Mouse (Mus musculus): ENCODE results near the gene Plxna3. TPM values are rescaled to one million over a fixed set of nuclear protein-coding genes. Genes with fewer than 3 reads are reported as not detected.
"Not testable (repeated sequence)": the region's sequence is repeated elsewhere in the genome, so short reads cannot be mapped to it uniquely, and the experiment has no call there.

Gene Plxna3
- polyA plus RNA-seq, 1 experiment from 2014 or later, result 5.8 TPM

DNA sequence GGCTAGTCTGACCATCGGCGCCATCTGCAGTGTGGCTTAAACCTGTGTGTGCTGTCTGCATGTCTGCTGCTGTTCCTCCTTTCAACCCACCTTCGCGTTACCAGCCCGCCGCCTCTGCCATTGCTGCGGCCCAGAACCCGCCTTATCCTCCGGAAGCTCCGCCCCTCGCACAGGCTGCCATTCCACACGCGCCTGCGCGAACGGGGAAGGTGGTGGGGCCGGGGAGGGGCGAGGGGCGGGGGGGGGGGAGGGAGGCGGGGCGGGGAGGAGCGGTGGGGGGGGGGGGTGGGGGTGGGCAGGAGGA lies 24.6 kb downstream of the Plxna3 start, which contains the start of gene Lage3:
TSS of gene Lage3 (minus strand) at position 152 of the 304 bp plus-strand sequence.
- ATAC-seq (replicated peaks; ENCODE audit: low FRiP score) (peak; percentile 75), DNase-seq (ENCODE audit: low spot score) (peak; percentile 52)
- WGBS, result 29% methylated on average over 12 of the region's 22 CpGs
- Histone ChIP-seq H3K36me3 (ENCODE audit: control insufficient read depth, insufficient read depth, low read length) (no peaks in the 10 kb centered on the region), H3K9me3 (ENCODE audit: control insufficient read depth, low read length) (no peaks in the 10 kb centered on the region), H3K4me3 (ENCODE audit: low read depth, low read length) (peak within 1 kb of the TSS; percentile 55), H3K9ac (ENCODE audit: low read depth, low read length) (peak within 1 kb of the TSS; percentile 76), H3K27ac (ENCODE audit: low read depth, low read length) (no peak within 1 kb of the TSS; the same call in 1 of the 2 replicates), H3K27me3 (replicated peaks; ENCODE audit: control insufficient read depth, insufficient read depth, low read length) (no peaks in the 10 kb centered on the region), H3K4me2 (peak within 1 kb of the TSS; percentile 72), H3K4me1 (replicated peaks; ENCODE audit: control insufficient read depth, insufficient read depth, low read length) (no peaks in the 10 kb centered on the region)

DNA sequence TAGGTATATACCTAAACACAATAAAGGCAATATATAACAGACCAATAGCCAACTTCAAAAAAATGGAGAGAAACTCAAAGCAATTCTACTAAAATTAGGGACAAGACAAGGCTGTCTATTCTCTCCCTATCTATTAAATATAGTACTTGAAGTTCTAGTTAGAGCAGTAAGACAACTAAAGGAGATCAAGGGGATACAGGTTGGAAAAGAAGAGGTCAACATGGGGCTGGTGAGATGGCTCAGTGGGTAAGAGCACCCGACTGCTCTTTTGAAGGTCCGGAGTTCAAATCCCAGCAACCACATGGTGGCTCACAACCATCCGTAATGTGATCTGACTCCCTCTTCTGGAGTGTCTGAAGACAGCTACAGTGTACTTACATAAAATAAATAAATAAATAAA lies 28.2 kb downstream of the Plxna3 start:
- not testable (repeated sequence) for H3K9ac ChIP-seq (ENCODE audit: low read depth, low read length); H3K27ac ChIP-seq (ENCODE audit: low read depth, low read length); H3K4me3 ChIP-seq (ENCODE audit: low read depth, low read length); H3K9me3 ChIP-seq (ENCODE audit: control insufficient read depth, low read length); H3K36me3 ChIP-seq (ENCODE audit: control insufficient read depth, insufficient read depth, low read length); H3K4me1 ChIP-seq (replicated peaks; ENCODE audit: control insufficient read depth, insufficient read depth, low read length); H3K4me2 ChIP-seq; ATAC-seq (replicated peaks; ENCODE audit: low FRiP score); H3K27me3 ChIP-seq (replicated peaks; ENCODE audit: control insufficient read depth, insufficient read depth, low read length); DNase-seq (ENCODE audit: low spot score)
- WGBS, result 80% methylated on average over 3 of the region's 3 CpGs

DNA sequence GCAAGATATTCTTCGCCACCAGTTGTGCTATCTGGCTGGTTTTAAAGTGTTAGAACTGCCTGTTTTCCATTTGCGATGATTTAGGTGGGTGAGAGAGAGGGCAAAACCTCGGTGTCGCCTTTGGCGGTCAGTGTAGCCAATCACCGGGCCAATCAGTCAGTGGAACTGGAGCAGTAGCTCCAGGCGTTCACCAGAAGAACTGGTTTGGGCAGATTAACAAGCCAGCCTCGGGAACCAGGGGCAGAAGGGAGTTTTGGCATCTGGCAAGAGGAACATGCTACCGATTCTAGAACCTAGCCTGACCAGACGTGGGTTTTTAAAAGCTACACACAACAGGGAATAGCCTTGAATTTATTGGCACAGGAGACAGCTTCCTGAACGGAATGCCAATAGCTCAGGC lies 30.3 kb downstream of the Plxna3 start:
- ATAC-seq (replicated peaks; ENCODE audit: low FRiP score) (no peak), DNase-seq (ENCODE audit: low spot score) (no peak)
- no peaks in the 10 kb centered on the region for H3K36me3 ChIP-seq (ENCODE audit: control insufficient read depth, insufficient read depth, low read length)
- no peaks in the 10 kb centered on the region for H3K27me3 ChIP-seq (replicated peaks; ENCODE audit: control insufficient read depth, insufficient read depth, low read length)
- H3K9me3 ChIP-seq (ENCODE audit: control insufficient read depth, low read length), result no peaks in the 10 kb centered on the region
- no peak overlapping the region for H3K4me2 ChIP-seq
- H3K4me3 ChIP-seq (ENCODE audit: low read depth, low read length), result no peak overlapping the region
- H3K4me1 ChIP-seq (replicated peaks; ENCODE audit: control insufficient read depth, insufficient read depth, low read length), result no peaks in the 10 kb centered on the region
- H3K27ac ChIP-seq (ENCODE audit: low read depth, low read length), result no peak overlapping the region
- H3K9ac ChIP-seq (ENCODE audit: low read depth, low read length), result no peak overlapping the region
- WGBS, result 42% methylated on average over 11 of the region's 11 CpGs

DNA sequence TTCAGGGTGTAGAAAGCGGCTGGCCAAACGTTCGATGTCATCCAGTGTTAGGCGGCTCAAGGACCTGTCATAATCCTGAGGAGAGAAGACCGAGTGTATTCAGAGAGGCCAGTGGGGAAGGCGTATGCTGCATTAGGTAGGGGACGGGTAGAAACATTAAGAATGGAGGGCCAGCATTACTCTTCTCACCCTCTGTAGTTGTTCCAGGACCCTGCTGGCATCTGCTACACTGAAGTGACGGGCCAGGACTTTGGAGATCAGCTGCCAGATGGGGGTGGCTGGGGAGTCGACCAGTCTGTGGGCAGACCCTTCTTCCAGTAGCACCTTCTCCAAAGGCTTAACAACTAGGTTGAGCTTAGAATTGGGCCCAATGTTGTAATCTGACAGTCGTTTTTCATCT lies 38.6 kb downstream of the Plxna3 start:
- WGBS, result 66% methylated on average over 10 of the region's 10 CpGs
- 0 out of 2 replicates have a peak overlapping the region, but pooled peaks have one; percentile 7 for H3K27ac ChIP-seq (ENCODE audit: low read depth, low read length)
- DNase-seq (ENCODE audit: low spot score), result no peak

DNA sequence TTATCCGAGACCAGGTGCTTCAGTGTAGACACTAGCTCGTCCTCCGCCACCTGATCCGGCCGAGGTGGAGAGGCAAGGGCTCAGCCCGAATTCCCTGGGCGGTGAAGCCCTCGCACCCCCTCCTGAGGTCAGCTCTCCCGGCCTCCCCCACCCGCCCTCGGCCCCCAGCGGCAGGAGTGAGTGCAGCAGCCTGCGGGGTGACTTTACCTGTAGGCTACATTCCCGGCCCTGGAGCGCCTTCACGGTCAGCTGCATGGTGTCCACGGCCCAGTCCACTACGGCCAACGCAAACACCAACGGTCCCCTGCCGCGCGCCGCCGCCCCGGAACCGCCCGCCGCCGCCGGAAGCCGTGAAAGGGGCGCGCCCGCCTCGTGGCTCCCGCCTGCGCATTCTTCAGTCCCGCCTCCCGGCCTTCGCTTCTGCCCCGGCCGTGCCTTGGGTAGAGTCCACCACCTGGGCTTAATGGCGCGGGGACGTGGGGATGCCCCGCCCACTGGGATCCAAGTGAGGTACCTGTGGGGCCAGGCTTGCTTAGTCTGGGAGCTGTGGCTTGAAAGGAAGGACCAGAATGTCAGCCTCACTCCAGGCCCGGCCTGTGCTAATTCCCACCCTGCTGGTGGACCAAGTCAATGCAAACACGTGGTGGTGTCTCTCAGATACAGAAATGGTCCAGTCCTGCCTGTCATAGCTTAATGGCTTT lies 39.5 kb downstream of the Plxna3 start:
- H3K36me3 ChIP-seq (ENCODE audit: control insufficient read depth, insufficient read depth, low read length), result no peaks in the 10 kb centered on the region
- ATAC-seq (replicated peaks; ENCODE audit: low FRiP score), result peak; percentile 76

More for the DNA sequence above, 38.6 kb downstream of the Plxna3 start:
- no peak for ATAC-seq (replicated peaks; ENCODE audit: low FRiP score)
- no peaks in the 10 kb centered on the region for H3K36me3 ChIP-seq (ENCODE audit: control insufficient read depth, insufficient read depth, low read length)
- peaks cover 2% of the 10 kb centered on the region; the same call in 1 of the 2 replicates for H3K4me1 ChIP-seq (replicated peaks; ENCODE audit: control insufficient read depth, insufficient read depth, low read length)
- peak overlapping the region; percentile 80 for H3K9ac ChIP-seq (ENCODE audit: low read depth, low read length)
- no peaks in the 10 kb centered on the region for H3K9me3 ChIP-seq (ENCODE audit: control insufficient read depth, low read length)
- H3K4me3 ChIP-seq (ENCODE audit: low read depth, low read length), result peak overlapping the region; percentile 64
- H3K27me3 ChIP-seq (replicated peaks; ENCODE audit: control insufficient read depth, insufficient read depth, low read length), result no peaks in the 10 kb centered on the region
- H3K4me2 ChIP-seq, result peak overlapping the region; percentile 71

DNA sequence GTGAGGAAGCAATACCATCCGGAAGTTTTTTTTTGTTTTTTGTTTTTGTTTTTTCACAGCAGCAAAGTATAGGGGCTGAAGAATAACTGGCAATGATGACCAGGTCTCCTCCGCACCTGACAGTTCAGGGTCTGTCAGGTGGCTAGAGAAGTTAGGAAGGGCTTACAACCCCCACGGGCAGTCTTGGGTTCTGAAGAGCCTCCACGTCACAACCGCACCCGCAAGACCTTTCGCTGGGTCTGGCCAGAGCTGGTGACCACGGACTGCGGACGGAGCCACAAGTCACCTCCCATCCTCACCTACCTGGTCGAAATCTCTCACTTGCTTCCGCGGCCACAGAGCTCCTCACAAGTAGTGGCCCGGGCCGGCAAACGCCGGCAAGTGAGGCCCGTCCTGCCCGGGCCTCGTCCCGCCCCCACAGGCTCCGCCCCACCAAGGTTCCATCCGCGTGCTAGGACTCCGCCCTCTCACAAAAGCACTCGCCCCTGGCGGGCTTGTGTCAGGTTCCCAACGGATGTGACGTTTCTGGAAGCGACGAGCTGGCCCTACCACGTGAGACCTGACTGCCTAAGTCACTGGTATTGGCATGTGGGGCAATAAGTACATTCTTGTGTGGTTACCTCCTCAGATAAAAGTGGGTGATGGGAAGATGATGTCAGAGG lies 44.2 kb downstream of the Plxna3 start, which contains the start of the genes Ubl4a and Slc10a3:
TSS of gene Ubl4a (minus strand) at position 331 of the 662 bp plus-strand sequence.
TSS of gene Slc10a3 (minus strand) at position 462 of the 662 bp plus-strand sequence.
- Histone ChIP-seq H3K4me2 (peak within 1 kb of the TSS; percentile 70), H3K4me1 (replicated peaks; ENCODE audit: control insufficient read depth, insufficient read depth, low read length) (no peaks in the 10 kb centered on the region; the same call in 1 of the 2 replicates), H3K9me3 (ENCODE audit: control insufficient read depth, low read length) (no peaks in the 10 kb centered on the region), H3K27ac (ENCODE audit: low read depth, low read length) (no peak within 1 kb of the TSS; the same call in 1 of the 2 replicates), H3K27me3 (replicated peaks; ENCODE audit: control insufficient read depth, insufficient read depth, low read length) (no peaks in the 10 kb centered on the region), H3K9ac (ENCODE audit: low read depth, low read length) (peak within 1 kb of the TSS; percentile 72), H3K36me3 (ENCODE audit: control insufficient read depth, insufficient read depth, low read length) (no peaks in the 10 kb centered on the region), H3K4me3 (ENCODE audit: low read depth, low read length) (peak within 1 kb of the TSS; percentile 58)
- peak; percentile 78 for DNase-seq (ENCODE audit: low spot score)
- peak; percentile 90 for ATAC-seq (replicated peaks; ENCODE audit: low FRiP score)
- 15% methylated on average over 32 of the region's 32 CpGs for WGBS

More for the DNA sequence above, 39.5 kb downstream of the Plxna3 start:
- peaks cover 2% of the 10 kb centered on the region; the same call in 1 of the 2 replicates for H3K4me1 ChIP-seq (replicated peaks; ENCODE audit: control insufficient read depth, insufficient read depth, low read length)
- peak overlapping the region; percentile 71 for H3K4me2 ChIP-seq
- WGBS, result 16% methylated on average over 46 of the region's 49 CpGs
- peak overlapping the region; percentile 80 for H3K9ac ChIP-seq (ENCODE audit: low read depth, low read length)
- peak overlapping the region; percentile 72 for H3K27ac ChIP-seq (ENCODE audit: low read depth, low read length)
- no peaks in the 10 kb centered on the region for H3K27me3 ChIP-seq (replicated peaks; ENCODE audit: control insufficient read depth, insufficient read depth, low read length)
- H3K4me3 ChIP-seq (ENCODE audit: low read depth, low read length), result peak overlapping the region; percentile 64
- H3K9me3 ChIP-seq (ENCODE audit: control insufficient read depth, low read length), result no peaks in the 10 kb centered on the region
- DNase-seq (ENCODE audit: low spot score), result peak; percentile 72

DNA sequence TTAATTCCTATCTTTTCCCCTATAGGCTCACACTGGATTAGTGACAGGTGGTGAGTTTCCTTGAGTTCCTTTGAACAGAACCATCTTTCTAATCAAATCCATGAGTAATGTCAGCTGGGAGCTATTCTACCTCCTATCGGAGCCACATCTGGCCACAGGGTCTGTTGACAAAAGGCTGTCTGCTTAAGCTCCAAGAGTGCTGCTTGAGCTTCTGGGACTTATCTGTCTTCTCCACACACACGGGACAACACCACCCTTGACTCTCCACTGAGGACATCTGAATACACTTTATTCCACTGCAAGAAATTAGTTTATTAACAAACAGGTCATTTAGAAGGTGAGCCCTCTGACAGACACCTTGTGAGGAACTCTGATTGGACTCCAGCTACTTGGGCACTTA lies 55.6 kb downstream of the Plxna3 start:
- DNase-seq (ENCODE audit: low spot score), result no peak

DNA sequence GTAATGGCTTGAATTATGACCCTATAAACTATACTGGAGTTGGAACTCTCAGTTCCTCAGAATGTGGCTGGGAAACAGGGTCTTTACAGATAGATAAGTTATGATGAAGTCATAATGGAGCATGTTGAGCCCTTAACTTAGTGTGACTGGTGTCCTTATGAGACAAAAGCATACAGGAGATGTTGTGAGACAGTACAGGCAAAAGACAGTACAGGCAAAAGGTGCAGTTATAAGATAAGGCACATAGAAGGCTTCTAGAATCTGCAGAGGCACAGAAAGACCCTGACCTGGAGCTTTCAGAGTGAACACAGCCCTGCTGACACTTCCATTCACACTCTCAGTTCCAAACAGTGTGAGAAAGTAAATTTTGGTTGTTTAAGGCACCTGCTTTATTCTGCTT lies 59.3 kb downstream of the Plxna3 start:
- ATAC-seq (replicated peaks; ENCODE audit: low FRiP score) (peak; percentile 62), DNase-seq (ENCODE audit: low spot score) (no peak)
- H3K9me3 ChIP-seq (ENCODE audit: control insufficient read depth, low read length), result no peaks in the 10 kb centered on the region
- no peak overlapping the region for H3K9ac ChIP-seq (ENCODE audit: low read depth, low read length)
- H3K4me2 ChIP-seq, result no peak overlapping the region
- no peaks in the 10 kb centered on the region for H3K27me3 ChIP-seq (replicated peaks; ENCODE audit: control insufficient read depth, insufficient read depth, low read length)
- no peaks in the 10 kb centered on the region for H3K36me3 ChIP-seq (ENCODE audit: control insufficient read depth, insufficient read depth, low read length)
- peak overlapping the region; percentile 38; the same call in 1 of the 2 replicates for H3K27ac ChIP-seq (ENCODE audit: low read depth, low read length)
- no peak overlapping the region for H3K4me3 ChIP-seq (ENCODE audit: low read depth, low read length)
- no peaks in the 10 kb centered on the region; the same call in none of the 2 replicates for H3K4me1 ChIP-seq (replicated peaks; ENCODE audit: control insufficient read depth, insufficient read depth, low read length)

More for the DNA sequence above, 55.6 kb downstream of the Plxna3 start:
- no peak overlapping the region for H3K4me3 ChIP-seq (ENCODE audit: low read depth, low read length)
- WGBS, result 56% methylated on average over 2 of the region's 2 CpGs
- H3K9me3 ChIP-seq (ENCODE audit: control insufficient read depth, low read length), result no peaks in the 10 kb centered on the region
- ATAC-seq (replicated peaks; ENCODE audit: low FRiP score), result peak; percentile 89
- no peaks in the 10 kb centered on the region for H3K36me3 ChIP-seq (ENCODE audit: control insufficient read depth, insufficient read depth, low read length)
- no peak overlapping the region for H3K9ac ChIP-seq (ENCODE audit: low read depth, low read length)
- no peak overlapping the region for H3K27ac ChIP-seq (ENCODE audit: low read depth, low read length)
- no peaks in the 10 kb centered on the region; the same call in none of the 2 replicates for H3K4me1 ChIP-seq (replicated peaks; ENCODE audit: control insufficient read depth, insufficient read depth, low read length)
- no peaks in the 10 kb centered on the region for H3K27me3 ChIP-seq (replicated peaks; ENCODE audit: control insufficient read depth, insufficient read depth, low read length)
- no peak overlapping the region for H3K4me2 ChIP-seq
